Mouse (Mus musculus) c-Kit-negative CD71-positive TER-119-positive erythroid progenitor cells, embryonic 14.5 days (primary cell): ENCODE results near the gene Styx.
A peak's percentile ranks its signal among the peaks of the same experiment; 100 is the strongest.
"Not testable (repeated sequence)": the region's sequence is repeated elsewhere in the genome, so short reads cannot be mapped to it uniquely, and the experiment has no call there.

Experiments
- DNase-seq: peaks from one replicate; pipeline ENCODE4 v3.0.0-alpha.2; 2013; ENCODE audit warnings: low read depth, low spot score

The Styx gene

DNA sequence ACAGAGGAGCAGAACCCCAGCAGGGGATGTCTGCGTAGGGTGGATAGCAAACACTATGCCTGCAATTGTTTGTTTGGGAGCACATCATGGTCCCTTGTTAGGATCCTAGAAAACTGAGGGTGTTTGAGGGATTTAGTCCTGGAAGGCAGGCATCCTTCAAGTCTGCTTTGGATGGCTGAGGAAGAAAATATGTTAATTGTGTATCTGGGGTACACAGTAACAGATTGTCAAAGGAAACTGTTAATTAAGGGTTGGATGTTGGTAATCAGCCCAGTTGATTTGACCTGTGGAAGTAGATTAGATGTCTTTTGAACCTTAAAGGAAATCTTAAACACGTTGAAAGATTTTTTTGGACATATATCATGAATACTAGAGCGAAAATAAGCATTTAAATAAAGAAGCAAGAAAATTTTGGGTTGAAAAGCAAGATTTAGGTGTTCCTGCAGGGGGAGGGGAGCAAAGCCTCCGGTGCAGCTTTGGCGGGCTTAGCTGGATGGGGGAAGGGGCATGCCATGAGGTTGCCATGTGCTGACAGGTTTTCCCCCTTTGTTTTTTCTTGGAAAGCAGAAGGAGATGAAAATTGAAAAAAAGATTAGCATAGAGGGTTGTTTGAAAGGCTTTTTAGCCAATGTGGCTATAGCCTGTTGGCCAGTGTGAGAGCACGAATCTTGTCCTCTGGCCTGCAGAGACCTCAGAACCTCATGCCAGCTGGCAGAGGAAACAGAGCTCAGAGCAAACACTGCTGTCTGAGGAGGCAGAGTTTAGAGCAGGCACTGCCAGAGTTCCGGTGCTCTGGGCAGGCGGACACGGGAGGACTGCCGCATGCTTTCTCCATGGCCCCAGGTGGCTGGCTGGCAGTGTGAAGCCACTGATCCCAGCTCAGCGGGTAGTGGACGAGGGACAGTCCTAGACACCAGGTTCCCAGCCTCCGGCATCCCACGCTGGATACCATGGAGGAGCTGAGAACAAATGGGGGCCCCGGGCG, 13.6 kb downstream of the Styx start:
- no peak for DNase-seq

DNA sequence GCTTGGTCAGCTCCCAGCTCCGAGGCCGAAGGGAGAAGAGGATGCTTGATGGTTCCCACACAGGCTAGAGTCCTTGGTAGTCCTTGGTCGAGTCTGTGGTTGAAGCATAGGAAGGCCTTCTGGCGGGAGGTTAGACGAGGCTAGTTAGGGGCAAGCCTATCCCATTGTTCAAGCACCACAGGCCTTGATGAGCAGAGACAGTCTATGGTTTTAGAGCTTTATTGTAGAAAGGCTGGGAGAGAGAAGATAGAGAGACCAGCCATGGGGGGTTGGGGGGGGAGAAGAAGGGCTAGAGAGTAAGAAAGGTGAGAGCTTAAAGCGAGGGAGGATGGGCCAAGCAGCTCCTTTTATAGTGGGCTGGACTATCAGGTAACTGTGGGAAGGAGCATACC, 14.3 kb downstream of the Styx start:
- no peak for DNase-seq

DNA sequence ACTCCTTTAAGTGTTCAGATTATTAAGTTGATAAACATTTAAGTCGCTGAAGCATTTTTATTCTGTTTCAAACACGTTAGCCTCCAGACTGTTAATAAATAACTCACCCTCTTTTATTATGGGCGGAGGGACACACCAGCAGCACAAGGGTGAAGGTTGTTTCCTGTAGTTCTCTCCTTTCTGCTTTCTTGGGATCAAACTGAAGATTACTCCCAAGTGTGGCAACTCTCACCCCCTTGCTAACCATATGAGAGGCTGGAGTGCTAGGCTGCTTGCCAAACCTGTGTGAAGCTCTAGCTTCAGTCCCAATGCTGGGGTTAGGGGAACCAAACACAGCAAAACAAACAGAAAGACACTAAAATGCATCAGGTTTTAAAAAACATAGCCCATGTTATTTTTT, 27.9 kb downstream of the Styx start:
- DNase-seq = no peak

DNA sequence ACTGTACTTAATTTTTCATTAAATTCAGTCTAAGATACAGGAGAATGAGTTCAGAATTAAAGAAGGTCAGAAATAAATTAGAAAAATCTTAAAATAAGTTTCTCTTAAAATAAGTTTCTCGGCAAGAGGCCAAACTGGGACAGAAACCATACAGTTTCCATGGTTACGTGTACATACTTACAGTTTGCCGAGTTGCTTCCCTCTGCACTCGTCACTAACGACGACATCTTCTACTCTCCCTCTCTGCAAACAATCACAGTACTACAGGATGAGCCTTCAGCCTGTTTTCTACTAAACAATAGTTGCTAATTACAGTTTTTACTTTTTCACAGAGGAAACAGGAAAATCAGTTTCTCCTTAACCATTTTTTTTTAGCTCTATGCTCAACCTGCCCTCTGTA, 29.9 kb downstream of the Styx start:
- DNase-seq = no peak

DNA sequence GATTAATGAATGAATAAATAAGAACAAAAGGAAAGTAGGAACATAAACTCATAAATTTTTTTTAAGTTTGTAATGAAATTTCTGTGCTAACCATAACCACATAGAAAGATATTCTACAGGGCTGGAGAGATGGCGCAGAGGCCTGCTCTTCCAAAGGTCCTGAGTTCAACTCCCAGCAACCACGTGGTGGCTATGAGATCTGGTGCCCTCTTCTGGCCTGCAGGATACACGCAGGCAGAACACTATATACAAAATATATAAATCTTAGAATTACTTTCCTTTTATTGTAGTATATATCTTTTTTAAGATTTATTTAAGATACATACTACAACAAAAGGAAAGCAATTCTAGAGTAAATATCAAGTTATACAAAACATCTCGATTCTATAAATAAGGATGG, 32.0 kb downstream of the Styx start:
- DNase-seq = no peak

DNA sequence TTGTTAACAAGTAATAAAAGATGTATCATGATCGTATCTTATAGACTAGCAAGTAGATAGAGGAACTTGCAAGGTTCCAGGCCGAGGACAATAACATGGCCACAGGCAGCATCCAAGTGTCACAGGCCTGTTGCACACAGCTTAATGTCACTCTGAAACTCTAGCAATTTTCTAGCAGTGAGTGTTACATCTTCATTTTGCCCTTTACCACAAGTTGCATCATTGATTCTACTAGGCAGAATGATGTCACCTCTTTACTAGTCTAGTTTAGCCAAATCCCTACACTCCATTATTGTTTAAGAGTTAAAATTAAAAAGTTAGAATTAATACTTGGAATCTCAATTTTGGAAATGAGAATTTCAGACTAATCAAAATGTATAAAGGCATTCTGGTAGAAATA, 34.7 kb downstream of the Styx start:
- no peak for DNase-seq

DNA sequence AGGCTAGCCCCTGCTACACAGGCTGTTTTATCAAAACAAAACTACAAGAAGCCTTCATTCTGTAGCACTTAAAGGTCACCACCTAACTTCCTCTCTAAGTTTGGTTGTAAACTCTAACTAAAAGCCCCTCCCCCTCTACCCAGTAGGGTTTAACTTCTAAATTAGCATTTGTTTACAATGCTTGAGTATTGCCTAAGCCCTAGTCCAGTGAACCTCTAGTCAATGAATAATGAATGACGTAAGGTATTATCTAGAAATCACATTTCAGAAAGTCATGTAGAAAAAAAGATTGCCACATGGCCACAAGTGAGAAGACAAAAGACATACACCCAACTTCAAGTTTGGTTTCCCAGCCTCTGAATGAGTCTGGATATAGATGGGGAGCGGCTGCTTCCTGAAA, 36.6 kb downstream of the Styx start:
- DNase-seq = no peak

DNA sequence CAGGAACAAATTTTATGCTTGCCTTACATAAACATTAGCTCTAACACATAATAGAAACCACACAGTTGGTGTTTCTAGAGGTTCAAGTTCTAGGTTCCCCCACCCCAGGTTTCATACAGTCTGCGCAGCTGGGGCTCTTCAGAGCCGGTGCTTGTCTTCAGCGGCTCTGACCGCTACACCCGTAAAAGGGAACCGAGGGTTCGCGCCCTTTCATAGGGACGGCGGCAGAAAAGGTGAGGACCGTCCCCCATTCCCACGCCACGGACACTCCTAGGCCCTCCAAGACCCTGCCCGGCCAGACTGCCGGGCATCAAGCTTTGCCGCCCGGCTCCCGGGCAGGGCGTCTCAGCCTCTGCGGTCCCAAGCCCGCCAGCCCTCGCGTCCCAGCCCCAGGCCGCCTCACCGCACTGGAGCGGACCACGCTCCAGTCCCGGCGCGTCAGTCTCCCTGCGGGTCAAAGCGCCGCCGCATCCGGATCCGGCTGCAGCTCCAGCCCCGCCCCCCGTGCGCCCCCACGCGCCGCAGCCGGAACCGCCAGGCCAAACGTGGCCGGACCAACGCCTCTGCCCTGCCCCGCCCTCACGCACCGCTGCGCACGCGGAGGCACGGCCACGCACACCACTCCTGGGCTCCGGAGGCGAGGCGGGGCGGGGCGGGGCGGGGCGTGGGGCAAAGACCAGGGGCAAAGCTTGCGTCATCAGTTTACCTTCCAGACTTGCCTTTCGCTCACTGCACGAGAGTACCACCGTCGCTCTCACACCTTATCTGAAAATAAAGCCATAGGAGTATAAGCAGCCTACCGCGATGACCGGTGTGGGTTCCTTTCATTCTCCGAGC, 37.7 kb downstream of the Styx start:
- peak; percentile 54 for DNase-seq

DNA sequence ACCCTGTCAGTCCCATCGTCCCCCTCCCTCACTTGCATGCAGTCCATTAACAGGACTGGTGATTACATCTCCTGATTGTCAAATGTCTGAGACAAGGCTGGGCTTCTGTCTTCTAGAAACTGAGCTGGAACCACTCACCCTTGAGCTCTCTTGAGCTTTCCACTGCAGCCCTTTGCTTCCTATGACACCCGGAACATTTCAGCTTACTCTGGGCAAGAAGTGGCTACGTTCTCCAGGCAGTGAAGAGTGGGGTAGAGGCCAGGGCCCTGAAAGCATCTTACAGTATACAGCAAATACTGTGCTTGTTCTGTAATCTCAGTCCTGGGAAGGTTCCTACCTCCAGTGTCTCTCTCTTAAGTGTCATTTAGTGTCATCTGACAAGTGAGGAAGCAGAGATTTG, 38.3 kb downstream of the Styx start:
- no peak for DNase-seq

DNA sequence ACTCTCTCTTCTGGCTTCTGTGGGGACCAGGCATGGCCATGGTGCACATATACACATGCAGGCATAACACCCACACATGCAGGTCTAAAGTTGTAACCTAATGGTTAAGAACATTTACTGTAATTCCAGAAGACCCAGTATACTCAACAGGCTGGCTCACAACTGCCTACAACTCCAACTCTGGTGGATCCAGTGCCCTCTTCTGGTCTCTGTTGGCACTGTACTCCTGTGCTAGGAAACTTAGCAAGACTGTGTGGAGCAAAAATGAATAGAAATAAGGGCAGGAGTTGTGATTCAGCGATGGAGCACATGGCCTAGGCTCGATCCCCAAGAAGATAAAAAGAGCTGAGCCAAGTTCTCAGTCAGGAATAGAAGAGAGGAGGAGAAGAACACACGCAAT, 48.9 kb downstream of the Styx start:
- no peak for DNase-seq

DNA sequence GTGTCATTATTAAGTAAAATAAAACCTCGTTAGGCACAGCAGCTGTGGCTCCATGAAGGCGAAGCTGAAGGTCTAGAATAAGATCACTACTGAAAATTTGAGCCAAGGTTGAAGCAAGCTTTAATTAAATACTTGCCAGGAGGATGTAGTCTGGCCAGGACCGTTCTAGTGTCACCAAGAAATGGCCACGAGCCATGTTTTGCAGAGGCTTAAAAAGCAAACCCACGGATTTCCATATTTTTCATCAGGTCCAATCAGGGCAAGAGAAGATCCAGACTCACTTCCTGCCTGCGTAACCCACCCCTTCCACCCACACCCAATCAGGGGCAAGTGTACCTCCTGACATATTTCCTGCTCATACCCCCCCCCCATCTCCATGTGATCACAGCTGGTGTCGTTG, 52.8 kb downstream of the Styx start:
- DNase-seq = no peak

DNA sequence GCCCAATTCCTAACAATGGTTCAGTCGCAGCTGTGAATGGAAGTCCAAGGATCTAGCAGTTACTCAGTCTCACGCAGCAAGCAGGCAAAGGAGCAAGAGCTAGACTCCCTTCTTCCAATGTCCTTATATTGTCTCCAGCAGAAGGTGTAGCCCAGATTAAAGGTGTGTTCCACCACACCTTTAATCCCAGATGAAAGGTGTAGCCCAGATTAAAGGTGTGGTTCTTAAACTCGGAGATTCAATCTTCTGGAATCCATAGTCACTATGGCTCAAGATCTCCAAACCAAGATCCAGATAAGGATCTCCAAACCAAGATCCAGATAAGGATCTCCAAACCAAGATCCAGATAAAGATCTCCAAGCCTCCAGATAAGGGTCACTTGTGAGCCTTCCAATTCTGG, 53.9 kb downstream of the Styx start, which contains the start of gene Gnpnat1:
Gnpnat1 (minus strand) TSS at position 101 of the 400 bp plus-strand sequence.
- not testable (repeated sequence) for DNase-seq

DNA sequence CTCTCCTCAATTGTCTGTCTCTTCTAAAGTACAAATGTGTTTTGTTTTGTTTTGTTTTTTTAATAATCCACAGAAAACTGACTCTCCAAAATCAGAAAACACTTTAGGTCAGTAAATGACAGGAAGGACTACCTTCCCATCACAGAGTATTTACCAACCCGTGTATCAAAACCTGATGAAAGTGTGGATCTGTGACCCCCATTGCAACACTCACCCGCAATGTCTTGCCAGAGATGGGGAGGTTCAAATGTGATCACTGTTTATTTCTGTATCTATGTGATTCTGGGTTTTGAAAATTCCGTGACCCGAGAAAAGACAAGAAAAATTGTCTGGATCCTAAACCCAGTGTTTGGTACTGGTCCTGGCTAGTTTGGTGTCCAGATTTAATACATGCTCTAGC, 65.4 kb downstream of the Styx start:
- DNase-seq = no peak

DNA sequence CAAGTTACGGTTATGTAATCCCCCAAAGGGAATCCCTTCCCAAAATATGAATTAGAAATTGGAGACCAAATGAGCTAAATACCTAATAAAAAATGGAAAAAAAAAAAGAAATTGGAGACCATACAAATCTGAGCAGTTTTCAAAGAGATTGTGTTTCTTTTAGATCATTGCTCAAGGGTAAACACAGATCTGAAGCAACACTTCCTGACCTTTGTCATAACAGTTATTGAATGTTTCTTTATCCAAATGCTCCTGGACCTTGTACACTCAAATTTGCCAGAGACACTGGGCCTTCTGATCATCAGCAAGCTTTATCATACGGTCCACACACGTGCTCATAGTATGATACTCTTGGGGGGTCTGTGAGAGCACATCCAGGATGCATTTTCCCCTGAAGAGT, 67.7 kb downstream of the Styx start:
- DNase-seq = no peak

DNA sequence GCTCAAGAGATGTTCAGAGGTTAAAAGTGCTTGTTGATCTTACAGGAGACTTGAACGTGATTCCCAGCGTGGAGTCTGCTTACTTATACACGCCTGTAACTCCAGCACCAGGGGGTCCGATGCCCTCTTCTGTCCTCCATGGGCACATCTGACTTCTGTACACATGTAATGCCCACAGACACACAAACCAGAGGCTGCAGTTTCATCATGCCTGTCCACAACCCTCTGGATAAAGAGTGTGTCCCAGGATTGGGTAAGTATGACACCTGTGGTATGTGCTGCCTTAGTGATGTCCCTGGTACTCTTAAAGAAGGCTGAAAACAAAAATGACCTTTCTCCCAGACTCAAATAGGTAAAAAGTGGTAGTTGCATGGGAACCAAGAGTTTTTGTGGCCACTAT, 68.4 kb downstream of the Styx start:
- DNase-seq = no peak

DNA sequence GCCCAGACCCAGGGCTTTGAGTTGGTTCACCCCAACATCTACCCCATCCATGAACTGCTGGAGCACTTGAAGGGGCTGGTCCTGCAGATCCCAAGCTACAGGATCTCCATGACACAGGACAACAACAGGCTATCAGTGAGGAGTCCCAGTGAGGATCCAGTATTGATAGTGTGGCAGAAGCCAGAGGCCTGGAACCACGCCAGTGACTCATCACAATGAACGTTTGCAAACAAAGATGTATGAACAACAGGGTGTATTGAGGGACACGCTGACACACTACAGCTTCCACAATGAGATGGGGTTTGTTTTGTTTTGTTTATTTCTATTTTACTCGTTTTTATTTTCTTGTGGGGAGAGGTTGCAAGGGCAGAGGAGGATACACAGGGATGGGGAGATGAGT, 71.5 kb downstream of the Styx start:
- DNase-seq = no peak

DNA sequence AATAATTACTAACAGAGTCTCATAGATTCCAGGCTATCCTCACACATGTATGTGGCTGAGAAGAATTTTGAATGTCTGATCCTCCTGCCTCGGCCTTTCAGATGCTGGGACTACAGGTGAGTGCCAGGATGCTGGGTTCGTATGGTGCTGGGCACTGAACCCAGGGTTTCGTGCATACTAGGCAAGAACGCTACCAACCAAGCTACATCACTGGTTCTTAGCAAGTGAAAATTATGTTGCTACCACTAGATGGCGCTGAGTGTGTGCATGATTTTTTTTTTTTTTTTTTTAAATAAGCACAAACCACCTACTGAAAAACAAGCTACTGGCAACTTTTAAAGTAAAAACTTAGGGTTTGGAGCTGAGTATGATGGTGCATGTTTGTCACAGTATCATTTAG, 72.3 kb downstream of the Styx start:
- DNase-seq = peak; percentile 29

DNA sequence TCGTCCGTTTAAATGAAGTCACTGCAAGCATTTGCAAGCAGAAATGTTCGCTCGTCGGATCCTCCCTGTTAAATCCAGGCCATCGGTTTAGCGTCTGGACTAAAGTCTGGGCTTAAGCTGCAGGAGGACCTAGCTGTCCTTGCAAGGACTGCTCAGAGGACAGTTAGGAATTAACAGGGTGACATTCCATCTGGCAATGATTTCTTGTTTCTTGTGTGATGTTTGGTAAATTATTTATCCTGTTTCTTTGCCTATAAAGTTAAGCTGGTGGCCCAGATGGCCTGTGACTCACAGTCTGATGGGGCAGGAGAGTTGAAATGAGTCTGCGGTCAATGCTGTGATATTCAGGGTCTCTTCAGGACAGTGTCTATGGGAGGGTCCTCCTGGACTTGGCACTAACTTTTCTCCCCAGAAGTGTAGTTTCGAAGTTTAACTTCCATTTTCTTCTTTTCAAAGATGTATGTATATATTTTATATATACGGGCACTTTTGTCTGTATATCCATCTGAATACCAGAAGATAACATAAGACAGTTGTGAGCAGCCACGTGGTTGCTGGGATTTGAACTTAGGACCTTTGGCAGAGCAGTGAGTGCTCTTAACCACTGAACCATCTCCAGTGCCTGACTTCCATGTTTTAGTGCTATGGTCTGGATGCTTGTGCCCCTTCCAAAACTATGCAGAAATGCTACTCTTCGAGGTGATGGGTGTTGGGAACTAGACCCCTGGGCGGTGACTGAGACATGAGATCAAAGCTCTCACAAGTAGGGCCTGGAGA, 79.4 kb downstream of the Styx start:
- DNase-seq = no peak

DNA sequence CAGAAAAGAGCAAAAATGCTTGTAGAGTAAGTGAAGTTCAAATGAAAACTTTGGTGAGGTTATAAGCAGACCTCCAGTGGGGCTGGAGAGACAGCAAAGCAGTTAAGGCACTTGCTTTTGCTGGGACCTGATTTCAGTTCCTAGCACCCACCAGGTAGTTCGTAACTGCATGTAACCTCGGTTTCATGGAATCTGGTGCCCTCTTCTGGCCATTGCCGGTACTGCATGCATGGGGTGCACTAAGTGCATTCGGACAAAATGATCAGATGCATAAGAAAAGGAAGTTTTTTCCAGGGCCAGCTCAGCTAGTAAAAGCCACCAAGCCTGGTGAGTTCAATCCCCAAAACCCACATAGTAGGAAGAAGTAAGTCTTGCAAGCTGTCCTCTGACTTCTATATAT, 81.1 kb downstream of the Styx start:
- DNase-seq = no peak

DNA sequence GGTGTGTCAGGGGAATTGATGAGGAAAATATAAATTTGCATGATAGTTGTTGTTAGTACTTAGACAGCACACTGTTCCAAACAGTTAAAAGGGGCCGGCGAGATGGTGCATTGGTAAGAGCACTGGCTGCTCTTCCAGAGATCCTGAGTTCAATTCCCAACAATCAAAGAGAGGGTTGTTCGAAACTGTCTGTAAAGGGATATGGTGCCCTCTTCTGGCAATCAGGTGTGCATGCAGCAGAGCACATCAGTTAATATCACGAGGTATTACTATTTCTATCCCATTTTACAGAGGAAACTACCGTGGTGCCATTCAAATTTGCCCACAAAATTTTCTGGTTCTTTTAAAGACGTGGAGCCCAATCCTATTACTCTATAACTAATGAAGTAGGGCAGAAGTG, 83.3 kb downstream of the Styx start:
- no peak for DNase-seq

DNA sequence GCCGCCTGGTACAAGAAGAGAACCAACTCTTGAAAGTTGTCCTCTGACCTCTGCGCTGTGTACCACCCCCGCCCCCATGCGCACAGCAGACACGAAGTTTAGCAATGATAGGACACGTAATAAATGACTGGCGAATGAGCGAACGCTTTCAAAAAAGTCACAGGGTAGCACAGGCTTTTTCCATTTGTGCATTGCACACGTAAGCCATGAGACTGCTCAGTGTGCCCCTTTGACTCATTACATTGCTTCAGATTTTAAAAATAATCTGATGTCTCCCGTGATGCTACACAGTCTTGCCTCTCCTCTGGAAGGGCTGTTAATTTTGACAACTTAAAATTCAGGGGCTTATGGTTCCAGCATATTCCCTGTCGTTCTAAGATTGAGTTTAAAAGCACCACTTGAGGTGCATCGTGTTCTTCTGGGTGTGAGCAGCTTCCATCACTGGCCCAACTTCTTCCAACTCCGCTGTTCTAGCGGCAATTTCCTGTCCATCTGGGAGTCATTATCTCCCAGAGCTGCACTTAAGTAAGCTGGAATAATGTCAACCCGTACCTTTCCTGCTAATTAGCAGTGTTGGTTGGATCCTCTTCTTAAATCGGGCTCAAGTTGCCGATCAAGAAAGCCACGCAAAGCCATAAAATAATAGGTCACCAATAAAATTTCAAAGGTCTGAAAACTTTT, 87.5 kb downstream of the Styx start:
- DNase-seq = no peak
